Mouse (Mus musculus) CH12.LX (cell line): ENCODE results near the gene Hipk2. TPM values are rescaled to one million over a fixed set of nuclear protein-coding genes. Genes with fewer than 3 reads are reported as not detected.

Experiments
- DNase-seq: peaks from one replicate; pipeline ENCODE4 v3.0.0-alpha.2; 2013; ENCODE audit errors: extremely low read depth
- H3K27ac ChIP-seq: 2 replicates; pipeline ENCODE4 v1.5.1; 2012; ENCODE audit warnings: low read depth, mild to moderate bottlenecking, control low read depth, moderate library complexity; ENCODE audit not compliant: insufficient read depth
- H3K27me3 ChIP-seq: replicated peaks from 2 replicates; pipeline ENCODE3; 2012; ENCODE audit warnings: inconsistent platforms
- H3K36me3 ChIP-seq, 2 experiments: replicated peaks in 1 of 2; 2 replicates each; pipeline versions ENCODE3 to v1.6.1; 2012; ENCODE audit warnings: inconsistent platforms in 1 of 2, low read length in 1 of 2, mild to moderate bottlenecking in 1 of 2, mixed read lengths in 1 of 2, moderate library complexity in 1 of 2; ENCODE audit not compliant: control insufficient read depth in 1 of 2, insufficient read depth in 1 of 2
- H3K4me1 ChIP-seq, 2 experiments: 2 replicates each; pipeline ENCODE4 v1.6.1; 2012; ENCODE audit warnings: inconsistent platforms in 1 of 2, moderate library complexity in 1 of 2; ENCODE audit not compliant: insufficient read depth in 2 of 2, control insufficient read depth in 1 of 2
- H3K4me2 ChIP-seq: 2 replicates; pipeline ENCODE4 v1.6.1; 2012; ENCODE audit warnings: low read depth, mild to moderate bottlenecking, control low read depth; ENCODE audit not compliant: poor library complexity, insufficient read depth, severe bottlenecking
- H3K4me3 ChIP-seq, 3 experiments: fragments of 150-350 bp in 1 of 3; sonication (generic) in 1 of 3; replicated peaks in 1 of 3; 2 replicates each; pipeline versions ENCODE3 to v1.5.1; 2011 to 2012; ENCODE audit warnings: low read depth in 2 of 3, low read length in 2 of 3, mild to moderate bottlenecking in 2 of 3, moderate library complexity in 2 of 3, control low read depth in 1 of 3, improper control_type of control experiment in 1 of 3, inconsistent platforms in 1 of 3, mixed read lengths in 1 of 3; ENCODE audit not compliant: poor library complexity in 1 of 3
- H3K79me2 ChIP-seq: replicated peaks from 2 replicates; pipeline ENCODE4 v1.6.1; 2012; ENCODE audit warnings: mild to moderate bottlenecking, moderate library complexity; ENCODE audit not compliant: control insufficient read depth, poor library complexity, insufficient read depth, severe bottlenecking; ENCODE audit errors: extremely low read depth
- H3K9ac ChIP-seq: 2 replicates; pipeline ENCODE4 v1.6.1; 2012; ENCODE audit warnings: low read depth, mild to moderate bottlenecking, control low read depth, moderate library complexity; ENCODE audit not compliant: insufficient read depth
- H3K9me3 ChIP-seq: replicated peaks from 2 replicates; pipeline ENCODE3; 2012; ENCODE audit warnings: low read length, inconsistent platforms, mixed read lengths
- BHLHE40 ChIP-seq: IDR thresholded peaks from 2 replicates; pipeline ENCODE4 v1.6.1; 2011; ENCODE audit warnings: mild to moderate bottlenecking, low read depth, low read length, improper control_type of control experiment
- CHD2 ChIP-seq: IDR thresholded peaks from 2 replicates; pipeline ENCODE4 v1.6.1; 2011; ENCODE audit warnings: low read length, improper control_type of control experiment
- CTCF ChIP-seq, 2 experiments: IDR thresholded peaks in 1 of 2; conservative IDR thresholded peaks in 1 of 2; 2 replicates each; pipeline ENCODE4 v1.5.1; 2011 to 2012; ENCODE audit warnings: low read depth in 2 of 2, low read length in 2 of 2, improper control_type of control experiment in 1 of 2, inconsistent platforms in 1 of 2, mild to moderate bottlenecking in 1 of 2, moderate library complexity in 1 of 2
- E2F4 ChIP-seq: IDR thresholded peaks from 2 replicates; pipeline ENCODE4 v1.6.1; 2011; ENCODE audit warnings: low read depth, low read length, improper control_type of control experiment; ENCODE audit not compliant: insufficient replicate concordance
- ELF1 ChIP-seq: IDR thresholded peaks from 2 replicates; pipeline ENCODE4 v1.6.1; 2014; ENCODE audit warnings: low read depth, mild to moderate bottlenecking, inconsistent platforms, low read length, improper control_type of control experiment
- EP300 ChIP-seq: IDR thresholded peaks from 2 replicates; pipeline ENCODE4 v1.6.1; 2011; ENCODE audit warnings: low read length, improper control_type of control experiment
- GABPA ChIP-seq: IDR thresholded peaks from 2 replicates; pipeline ENCODE4 v1.6.1; 2012; ENCODE audit warnings: low read depth, low read length, improper control_type of control experiment, inconsistent platforms; ENCODE audit not compliant: insufficient replicate concordance
- HCFC1 ChIP-seq: IDR thresholded peaks from 2 replicates; pipeline ENCODE4 v1.6.1; 2012; ENCODE audit warnings: low read depth, mild to moderate bottlenecking, inconsistent platforms, low read length, improper control_type of control experiment
- IRF4 ChIP-seq: IDR thresholded peaks from 2 replicates; pipeline ENCODE4 v1.6.1; 2014; ENCODE audit warnings: low read depth, mild to moderate bottlenecking, inconsistent platforms, low read length, improper control_type of control experiment
- JUN ChIP-seq: IDR thresholded peaks from 2 replicates; pipeline ENCODE4 v1.6.1; 2011; ENCODE audit warnings: low read depth, mild to moderate bottlenecking, low read length, improper control_type of control experiment, moderate library complexity; ENCODE audit not compliant: insufficient read depth
- JUND ChIP-seq: conservative IDR thresholded peaks from 2 replicates; pipeline ENCODE4 v1.6.1; 2011; ENCODE audit warnings: low read depth, low read length, improper control_type of control experiment
- KAT2A ChIP-seq: IDR thresholded peaks from 2 replicates; pipeline ENCODE4 v1.6.1; 2012; ENCODE audit warnings: low read length, improper control_type of control experiment, inconsistent platforms; ENCODE audit not compliant: insufficient replicate concordance
- MAX ChIP-seq: IDR thresholded peaks from 2 replicates; pipeline ENCODE4 v1.6.1; 2011; ENCODE audit warnings: low read length, improper control_type of control experiment
- MEF2A ChIP-seq: IDR thresholded peaks from 2 replicates; pipeline ENCODE4 v1.6.1; 2014; ENCODE audit warnings: low read depth, mild to moderate bottlenecking, inconsistent platforms, low read length, improper control_type of control experiment, borderline replicate concordance
- MYC ChIP-seq: IDR thresholded peaks from 2 replicates; pipeline ENCODE4 v1.6.1; 2011; ENCODE audit warnings: low read depth, mild to moderate bottlenecking, improper control_type of control experiment, low read length
- NELFE ChIP-seq: IDR thresholded peaks from 2 replicates; pipeline ENCODE4 v1.6.1; 2011; ENCODE audit warnings: low read depth, low read length, improper control_type of control experiment
- NRF1 ChIP-seq: IDR thresholded peaks from 2 replicates; pipeline ENCODE4 v1.6.1; 2014; ENCODE audit warnings: low read depth, mild to moderate bottlenecking, inconsistent platforms, low read length, improper control_type of control experiment, moderate library complexity
- PAX5 ChIP-seq: IDR thresholded peaks from 2 replicates; pipeline ENCODE4 v1.6.1; 2012; ENCODE audit warnings: low read length, inconsistent platforms, mixed read lengths
- POLR2A ChIP-seq: IDR thresholded peaks from 2 replicates; pipeline ENCODE4 v1.6.1; 2011; ENCODE audit warnings: low read depth, mild to moderate bottlenecking, improper control_type of control experiment, low read length
- POLR2AphosphoS2 ChIP-seq: IDR thresholded peaks from 2 replicates; pipeline ENCODE4 v1.6.1; 2011; ENCODE audit warnings: low read depth, low read length, improper control_type of control experiment
- RCOR1 ChIP-seq: conservative IDR thresholded peaks from 2 replicates; pipeline ENCODE4 v1.6.1; 2012; ENCODE audit warnings: low read depth, mild to moderate bottlenecking, inconsistent platforms, low read length, improper control_type of control experiment
- SIN3A ChIP-seq: IDR thresholded peaks from 2 replicates; pipeline ENCODE4 v1.6.1; 2012; ENCODE audit warnings: low read length, improper control_type of control experiment, inconsistent platforms
- SMC3 ChIP-seq: IDR thresholded peaks from 2 replicates; pipeline ENCODE4 v1.6.1; 2011; ENCODE audit warnings: low read depth, low read length, improper control_type of control experiment
- TCF12 ChIP-seq: IDR thresholded peaks from 2 replicates; pipeline ENCODE4 v1.6.1; 2014; ENCODE audit warnings: low read depth, mild to moderate bottlenecking, inconsistent platforms, low read length, improper control_type of control experiment
- UBTF ChIP-seq: IDR thresholded peaks from 2 replicates; pipeline ENCODE4 v1.6.1; 2012; ENCODE audit warnings: low read depth, mild to moderate bottlenecking, inconsistent platforms, low read length, improper control_type of control experiment, moderate library complexity
- USF1 ChIP-seq: IDR thresholded peaks from 2 replicates; pipeline ENCODE4 v1.6.1; 2014; ENCODE audit warnings: low read depth, mild to moderate bottlenecking, inconsistent platforms, low read length, improper control_type of control experiment
- USF2 ChIP-seq: conservative IDR thresholded peaks from 2 replicates; pipeline ENCODE4 v1.6.1; 2011; ENCODE audit warnings: low read depth, low read length, improper control_type of control experiment
- ZNF384 ChIP-seq: IDR thresholded peaks from 2 replicates; pipeline ENCODE4 v1.6.1; 2012; ENCODE audit warnings: low read depth, low read length, improper control_type of control experiment, inconsistent platforms
- dilution Hi-C: fragments of 300-500 bp; cut with MboI; formaldehyde crosslinking; loops from 2 replicates; pipeline ENCODE4 v1.14.3; 2020; ENCODE audit warnings: low sequenced_read_pairs; ENCODE audit not compliant: extremely low pct_unique_long_range_greater_than_20kb, extremely low pct_ligation_motif_present
- in situ Hi-C: fragments of 300-500 bp; cut with MboI; formaldehyde crosslinking; loops from 3 replicates; pipeline ENCODE4 v1.14.3; 2019; ENCODE audit warnings: low sequenced_read_pairs, low pct_ligation_motif_present, low pct_unique_long_range_greater_than_20kb, mixed read lengths
- polyA plus RNA-seq: library from polyadenylated mRNA; unstranded; fragments of >175 nt; gene quantifications from 2 replicates; pipeline ENCODE4 v1.2.1, GENCODE M21; 2012; ENCODE audit warnings: low read depth; ENCODE audit not compliant: insufficient read length
- total RNA-seq, 2 experiments: library from RNA; depleted of rRNA; stranded (reverse); fragments of 300-350 nt in 1 of 2; fragments of >200 nt in 1 of 2; gene quantifications; 2 replicates each; pipeline ENCODE4 v1.2.3; 2012 to 2014

The Hipk2 gene
- total and polyA plus RNA-seq, 3 experiments = 1.6 to 5.3 (median 2.6) TPM

DNA sequence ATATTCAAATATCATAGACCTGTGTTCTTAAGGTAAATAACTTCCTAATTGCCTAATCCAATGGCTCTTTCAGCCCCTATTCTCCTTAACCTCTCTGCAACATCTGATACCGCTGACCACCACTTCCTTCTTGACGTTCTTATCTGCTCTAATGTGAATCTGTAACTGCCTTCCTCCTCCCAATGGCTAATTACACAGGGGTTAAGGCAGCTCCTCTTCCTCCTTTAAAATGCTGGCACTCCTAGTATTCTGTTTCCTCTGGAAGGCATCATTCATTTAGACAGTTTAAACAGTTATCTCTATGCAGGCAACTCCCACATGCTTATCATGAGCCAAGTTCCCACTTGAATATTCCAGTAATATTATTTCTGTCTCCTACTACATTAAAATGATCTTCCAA, 54.3 kb downstream of the Hipk2 start:
- H3K4me3 ChIP-seq = no peak overlapping the region
- no peaks in the 10 kb centered on the region for H3K79me2 ChIP-seq
- H3K27ac ChIP-seq = no peak overlapping the region
- no peaks in the 10 kb centered on the region for H3K27me3 ChIP-seq
- H3K9ac ChIP-seq = no peak overlapping the region
- in situ Hi-C loops = no loop called here
- H3K9me3 ChIP-seq = no peaks in the 10 kb centered on the region
- H3K4me1 ChIP-seq = peaks cover 0 to 8% of the 10 kb centered on the region in 2 experiments; a peak in 2 of 4 replicates
- dilution Hi-C loops = no loop called here
- peaks cover 10 to 13% of the 10 kb centered on the region in 2 experiments for H3K36me3 ChIP-seq
- H3K4me2 ChIP-seq = no peak overlapping the region
- TF ChIP-seq CHD2 (no peak), POLR2A (no peak), NRF1 (no peak)
- TF ChIP-seq, all 38 proteins: peak for 0
- DNase-seq = no peak

DNA sequence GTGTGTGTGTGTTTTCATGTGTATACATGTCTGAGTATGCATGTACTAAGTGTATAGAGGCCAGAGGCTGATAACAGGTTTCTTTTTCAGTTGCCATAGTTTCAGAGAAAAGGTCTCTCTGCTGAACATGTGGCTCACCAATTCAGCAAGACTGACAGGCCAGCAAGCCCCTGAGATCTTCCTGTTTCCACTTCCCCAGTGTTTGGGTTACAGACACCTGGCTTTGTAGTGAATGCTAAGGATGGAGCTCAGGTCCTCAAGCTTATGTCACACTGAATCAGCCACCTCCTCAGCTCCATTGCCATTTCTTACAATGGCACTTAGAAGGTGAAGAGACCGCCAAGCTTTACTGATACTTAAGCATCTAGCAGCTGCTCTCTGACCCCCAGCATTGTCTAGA, 55.1 kb downstream of the Hipk2 start:
- peaks cover 10 to 13% of the 10 kb centered on the region in 2 experiments for H3K36me3 ChIP-seq
- dilution Hi-C loops = no loop called here

DNA sequence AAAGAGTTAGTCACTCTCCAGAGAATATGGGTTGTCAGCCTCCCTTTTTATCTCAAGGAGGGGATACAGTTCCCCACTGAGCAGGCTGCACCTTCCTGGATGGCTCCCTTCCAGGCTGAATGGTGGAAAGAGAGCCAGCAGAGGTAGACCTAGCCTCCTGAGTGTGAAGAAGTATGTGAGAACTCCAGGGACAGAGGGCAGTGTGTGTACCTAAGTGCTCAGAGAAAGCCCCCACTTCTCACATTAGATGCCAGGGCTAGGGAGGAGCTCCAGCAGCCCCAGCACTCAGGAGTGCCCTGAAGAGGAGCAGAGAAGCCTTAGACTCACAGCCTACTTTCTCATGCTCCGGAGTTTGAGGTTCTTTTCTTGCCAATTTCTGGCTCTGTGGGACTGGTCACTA, 59.7 kb downstream of the Hipk2 start:
- in situ Hi-C loops = no loop called here
- Histone ChIP-seq H3K4me2 (no peak overlapping the region), H3K27ac (no peak overlapping the region), H3K9ac (no peak overlapping the region), H3K4me3 (no peak overlapping the region), H3K9me3 (no peaks in the 10 kb centered on the region), H3K4me1 (peaks cover 0 to 6% of the 10 kb centered on the region in 2 experiments; a peak in 2 of 4 replicates)
- dilution Hi-C loops = no loop called here
- DNase-seq = no peak
- TF ChIP-seq UBTF (no peak), GABPA (no peak), ZNF384 (no peak), MYC (no peak), POLR2A (no peak), USF1 (no peak), HCFC1 (no peak), NELFE (no peak), RCOR1 (no peak), KAT2A (no peak), EP300 (no peak), POLR2AphosphoS2 (no peak), JUN (no peak), CTCF (conservative IDR thresholded peaks at IDR 0.05 in 1 of 2, IDR thresholded peaks at IDR 0.05 in 1 of 2; ENCODE audit: low read depth in 2 of 2, low read length in 2 of 2) (no peak), MAX (no peak), E2F4 (no peak), ELF1 (no peak)
- TF ChIP-seq, all 38 proteins: peak for 0
- H3K27me3 ChIP-seq = no peaks in the 10 kb centered on the region
- H3K79me2 ChIP-seq = no peaks in the 10 kb centered on the region
- H3K36me3 ChIP-seq = peaks cover 10 to 14% of the 10 kb centered on the region in 2 experiments

More for the DNA sequence above, 55.1 kb downstream of the Hipk2 start:
- peaks cover 0 to 8% of the 10 kb centered on the region in 2 experiments; a peak in 2 of 4 replicates for H3K4me1 ChIP-seq
- DNase-seq = peak; percentile 8
- H3K79me2 ChIP-seq = no peaks in the 10 kb centered on the region
- TF ChIP-seq SIN3A (no peak), MYC (no peak), JUND (no peak), SMC3 (no peak), ELF1 (no peak), TCF12 (no peak), USF1 (no peak), BHLHE40 (no peak), PAX5 (no peak), POLR2A (no peak), CHD2 (no peak), KAT2A (no peak), HCFC1 (no peak), NELFE (no peak), NRF1 (no peak), IRF4 (no peak), USF2 (no peak), MEF2A (no peak)
- H3K9ac ChIP-seq = no peak overlapping the region
- H3K4me3 ChIP-seq = no peak overlapping the region
- H3K9me3 ChIP-seq = no peaks in the 10 kb centered on the region
- no peaks in the 10 kb centered on the region for H3K27me3 ChIP-seq
- H3K4me2 ChIP-seq = no peak overlapping the region
- in situ Hi-C loops = no loop called here
- no peak overlapping the region for H3K27ac ChIP-seq
